Mouse (Mus musculus) neural tube, postnatal 0 days (tissue): ENCODE measurements around the gene Zdhhc25. TPM values are rescaled to one million over a fixed set of nuclear protein-coding genes. Genes with fewer than 3 reads are reported as not detected.

ENCODE experiments used
- polyA plus RNA-seq: library from polyadenylated mRNA; unstranded; fragments of >200 nt; fragmentation: Nextera tagmentation; extraction: Ambion mirVana; gene quantifications from 2 replicates; pipeline ENCODE4 v1.2.1, GENCODE M21; 2015

Zdhhc25 gene
- not detected in 2 replicates for polyA plus RNA-seq

GRCm38 (mm10) chr15:88600002-88600401, at the start of gene Zdhhc25:
Zdhhc25 (plus strand) TSS chr15:88600302.

Other genes with a start within 250 kb of the Zdhhc25 start
- gene Brd1, start 133.9 kb downstream of the Zdhhc25 start, polyA plus RNA-seq: 11.1 and 11.2 TPM in 2 replicates
- 5.0 and 5.1 TPM in 2 replicates for gene Zbed4, start 151.4 kb downstream of the Zdhhc25 start, polyA plus RNA-seq
- 7.0 and 7.9 TPM in 2 replicates for gene Alg12, start 219.0 kb downstream of the Zdhhc25 start, polyA plus RNA-seq
- gene Creld2, start 219.3 kb downstream of the Zdhhc25 start, polyA plus RNA-seq: 44.6 and 52.2 TPM in 2 replicates